Mouse (Mus musculus): ENCODE measurements around the gene Vill. TPM values are rescaled to one million over a fixed set of nuclear protein-coding genes. Genes with fewer than 3 reads are reported as not detected.

The Vill gene
- 13.7 and 14.9 TPM in 2 replicates for polyA plus RNA-seq (2015; fragmentation: Nextera tagmentation; extraction: Ambion mirVana)

DNA sequence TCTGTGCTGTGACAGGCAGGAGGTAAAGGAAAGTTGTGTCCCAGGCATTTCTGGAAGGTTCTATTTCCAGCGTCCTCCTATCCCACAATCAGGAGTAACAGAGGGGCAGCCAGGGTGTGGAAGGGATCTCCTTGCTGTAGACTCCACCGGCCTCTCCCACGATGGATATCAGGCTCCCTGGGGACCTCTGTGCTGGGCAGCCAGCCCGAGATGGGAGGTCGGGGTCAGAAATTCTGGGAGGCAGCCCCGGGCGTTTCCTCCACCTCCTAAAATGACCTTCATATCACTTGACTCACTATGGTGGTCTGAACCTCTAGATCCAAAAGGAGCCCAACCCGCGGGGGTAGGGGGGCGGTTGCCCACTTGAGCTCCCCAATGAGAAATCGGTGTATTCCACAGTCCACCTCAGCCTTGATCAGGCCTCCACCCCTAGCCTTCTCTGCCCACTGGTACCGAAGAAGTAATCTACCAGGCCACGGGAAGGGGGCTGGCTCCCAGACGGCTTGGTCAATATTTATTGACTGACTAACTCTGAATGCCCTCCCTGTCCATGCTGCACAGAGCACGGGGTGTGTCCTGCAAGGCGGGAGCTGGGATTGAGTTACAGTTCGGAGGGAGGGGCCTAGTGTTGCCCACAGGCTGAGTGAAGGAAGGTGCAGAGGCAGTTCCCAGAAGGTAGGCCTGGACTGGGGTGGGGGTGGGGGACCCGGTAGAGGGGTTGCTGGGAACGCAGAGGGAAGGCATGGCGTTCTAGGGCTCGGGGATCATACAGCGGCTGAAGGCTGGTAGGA lies at the start of gene Vill:
Gene Vill, plus strand, starts transcription at position 625 of the 791 bp plus-strand sequence.
- peak; percentile 87 for ATAC-seq
- Histone ChIP-seq H3K27me3 (replicated peaks; ENCODE audit: control insufficient read depth, insufficient read depth, low read length) (no peaks in the 10 kb centered on the region), H3K9ac (ENCODE audit: low read depth, low read length) (peak within 1 kb of the TSS; percentile 72), H3K36me3 (ENCODE audit: control insufficient read depth, insufficient read depth, low read length) (no peaks in the 10 kb centered on the region), H3K4me2 (ENCODE audit: low read depth, low read length) (peak within 1 kb of the TSS; percentile 70), H3K4me3 (ENCODE audit: low read length) (peak within 1 kb of the TSS; percentile 45), H3K9me3 (ENCODE audit: control insufficient read depth, low read length) (no peaks in the 10 kb centered on the region), H3K4me1 (ENCODE audit: control insufficient read depth, insufficient read depth, low read length) (peaks cover 25% of the 10 kb centered on the region), H3K27ac (ENCODE audit: low read length) (no peak within 1 kb of the TSS)
- 9% methylated on average over 22 of the region's 22 CpGs for WGBS

DNA sequence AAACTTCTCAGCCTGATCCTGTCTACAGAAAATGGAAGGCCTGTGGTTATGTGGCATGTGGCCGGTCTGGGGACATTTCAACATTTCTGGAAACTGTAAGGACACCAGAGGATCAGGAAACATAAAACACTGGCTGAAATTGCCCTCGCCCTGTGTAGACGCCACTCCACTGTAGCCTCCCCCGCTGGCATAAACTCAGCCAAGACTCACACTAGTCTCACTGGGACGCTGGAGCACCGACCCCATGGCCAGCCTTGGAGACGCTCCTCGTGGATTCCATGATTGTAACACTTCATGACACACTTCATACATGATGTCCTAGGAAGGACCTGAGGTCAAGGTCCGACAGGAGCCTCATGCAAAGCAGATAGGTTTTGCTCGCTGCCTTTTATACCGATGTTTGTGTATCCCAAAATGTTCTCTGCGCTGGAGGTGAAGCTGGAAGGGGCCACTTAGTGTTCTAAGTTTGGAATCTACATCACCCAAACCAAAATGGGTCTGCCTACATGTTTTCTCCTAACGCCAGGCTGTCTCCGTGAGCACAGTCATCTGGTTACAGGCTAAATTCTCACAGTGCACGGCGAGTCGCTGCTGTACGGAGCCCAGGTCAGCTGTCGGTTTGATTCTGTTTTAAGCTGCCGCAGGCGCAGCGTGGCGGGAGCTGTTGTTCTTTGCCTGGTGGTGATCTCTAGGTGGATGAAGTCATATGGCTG lies 48.4 kb upstream of the Vill start:
- peaks cover 31% of the 10 kb centered on the region for H3K4me1 ChIP-seq (ENCODE audit: control insufficient read depth, insufficient read depth, low read length)
- no peaks in the 10 kb centered on the region for H3K27me3 ChIP-seq (replicated peaks; ENCODE audit: control insufficient read depth, insufficient read depth, low read length)
- WGBS = 81% methylated on average over 23 of the region's 23 CpGs
- H3K4me3 ChIP-seq (ENCODE audit: low read length) = no peak overlapping the region
- H3K27ac ChIP-seq (ENCODE audit: low read length) = no peak overlapping the region
- H3K9ac ChIP-seq (ENCODE audit: low read depth, low read length) = no peak overlapping the region
- ATAC-seq = no peak
- no peaks in the 10 kb centered on the region for H3K9me3 ChIP-seq (ENCODE audit: control insufficient read depth, low read length)
- no peak overlapping the region for H3K4me2 ChIP-seq (ENCODE audit: low read depth, low read length)
- no peaks in the 10 kb centered on the region; the same call in 1 of the 2 replicates for H3K36me3 ChIP-seq (ENCODE audit: control insufficient read depth, insufficient read depth, low read length)

DNA sequence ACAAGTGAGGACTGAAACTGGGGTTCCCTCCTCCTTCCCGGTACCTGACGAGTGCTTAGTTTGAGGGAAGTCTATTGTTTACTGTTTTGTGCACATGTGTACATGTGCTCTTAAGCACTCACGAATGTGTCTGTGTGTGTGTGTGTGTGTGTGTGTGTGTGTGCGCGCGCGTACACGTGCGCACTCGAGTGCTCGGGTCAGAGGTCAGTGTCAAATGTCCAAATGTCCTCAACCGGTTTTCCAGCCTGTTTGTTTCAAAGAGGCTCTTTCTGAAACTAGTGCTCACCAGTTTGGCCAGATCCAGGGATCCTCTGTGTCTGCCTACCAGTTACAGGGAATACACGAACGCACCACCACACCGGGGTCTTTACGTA lies 47.9 kb upstream of the Vill start:
- Histone ChIP-seq H3K27ac (ENCODE audit: low read length) (no peak overlapping the region), H3K36me3 (ENCODE audit: control insufficient read depth, insufficient read depth, low read length) (no peaks in the 10 kb centered on the region; the same call in 1 of the 2 replicates), H3K27me3 (replicated peaks; ENCODE audit: control insufficient read depth, insufficient read depth, low read length) (no peaks in the 10 kb centered on the region), H3K9ac (ENCODE audit: low read depth, low read length) (no peak overlapping the region), H3K9me3 (ENCODE audit: control insufficient read depth, low read length) (no peaks in the 10 kb centered on the region), H3K4me1 (ENCODE audit: control insufficient read depth, insufficient read depth, low read length) (peaks cover 31% of the 10 kb centered on the region), H3K4me2 (ENCODE audit: low read depth, low read length) (no peak overlapping the region), H3K4me3 (ENCODE audit: low read length) (no peak overlapping the region)
- ATAC-seq = no peak
- WGBS = 79% methylated on average over 16 of the region's 16 CpGs

DNA sequence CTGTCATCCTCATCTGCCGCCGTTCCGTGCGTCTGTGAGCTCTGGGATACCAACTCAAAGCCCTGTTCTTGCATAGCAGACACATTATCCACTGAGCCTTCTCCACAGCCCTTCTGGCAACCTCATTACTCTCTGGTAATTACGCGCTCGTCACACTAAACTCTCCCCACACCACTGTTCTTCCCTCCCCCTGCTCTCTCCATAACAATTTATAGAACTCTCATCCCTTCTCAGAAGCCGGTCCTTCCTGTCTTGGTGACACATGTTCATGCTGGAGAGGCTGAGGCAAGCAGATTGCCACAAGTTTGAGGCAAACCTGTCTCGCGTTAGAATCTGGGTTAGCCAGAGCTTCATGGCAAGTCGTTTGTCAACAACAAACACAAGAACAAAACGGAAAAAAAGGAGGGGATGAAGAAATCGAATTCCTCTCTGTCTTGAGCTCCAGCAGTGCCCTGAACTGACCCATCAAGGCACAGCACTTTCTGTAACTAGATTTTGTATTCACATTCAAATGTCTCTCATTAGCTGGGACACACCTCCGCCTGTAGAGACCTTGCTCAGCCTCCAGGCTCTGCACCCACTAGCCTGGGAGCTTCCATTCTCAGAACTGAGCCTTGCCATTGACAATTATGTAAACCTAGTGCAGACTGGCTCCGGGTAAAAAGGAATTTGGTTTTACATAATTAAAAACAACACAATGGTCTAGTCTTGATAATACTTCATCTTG lies 47.1 kb upstream of the Vill start:
- no peak for ATAC-seq
- peaks cover 33% of the 10 kb centered on the region for H3K4me1 ChIP-seq (ENCODE audit: control insufficient read depth, insufficient read depth, low read length)
- H3K27me3 ChIP-seq (replicated peaks; ENCODE audit: control insufficient read depth, insufficient read depth, low read length) = no peaks in the 10 kb centered on the region
- H3K9ac ChIP-seq (ENCODE audit: low read depth, low read length) = no peak overlapping the region
- WGBS = 72% methylated on average over 15 of the region's 15 CpGs
- H3K4me3 ChIP-seq (ENCODE audit: low read length) = no peak overlapping the region
- H3K36me3 ChIP-seq (ENCODE audit: control insufficient read depth, insufficient read depth, low read length) = no peaks in the 10 kb centered on the region; the same call in 1 of the 2 replicates
- no peaks in the 10 kb centered on the region for H3K9me3 ChIP-seq (ENCODE audit: control insufficient read depth, low read length)
- no peak overlapping the region for H3K27ac ChIP-seq (ENCODE audit: low read length)
- H3K4me2 ChIP-seq (ENCODE audit: low read depth, low read length) = no peak overlapping the region

- ATAC-seq = no peak
- H3K27me3 ChIP-seq (replicated peaks; ENCODE audit: control insufficient read depth, insufficient read depth, low read length) = no peaks in the 10 kb centered on the region
- no peak overlapping the region for H3K4me3 ChIP-seq (ENCODE audit: low read length)
- H3K27ac ChIP-seq (ENCODE audit: low read length) = peak overlapping the region; percentile 34; the same call in 1 of the 2 replicates
- peaks cover 26% of the 10 kb centered on the region for H3K4me1 ChIP-seq (ENCODE audit: control insufficient read depth, insufficient read depth, low read length)
- peaks cover 5% of the 10 kb centered on the region for H3K36me3 ChIP-seq (ENCODE audit: control insufficient read depth, insufficient read depth, low read length)
- H3K4me2 ChIP-seq (ENCODE audit: low read depth, low read length) = no peak overlapping the region
- WGBS = 55% methylated on average over 10 of the region's 10 CpGs
- H3K9me3 ChIP-seq (ENCODE audit: control insufficient read depth, low read length) = no peaks in the 10 kb centered on the region
- H3K9ac ChIP-seq (ENCODE audit: low read depth, low read length) = no peak overlapping the region
Measured at GRCm38 (mm10) chr9:119007266-119007665, 45.3 kb upstream of the Vill start.

GRCm38 (mm10) chr9:119008871-119009270 lies 43.7 kb upstream of the Vill start:
- Histone ChIP-seq H3K4me3 (ENCODE audit: low read length) (no peak overlapping the region), H3K4me2 (ENCODE audit: low read depth, low read length) (no peak overlapping the region), H3K27me3 (replicated peaks; ENCODE audit: control insufficient read depth, insufficient read depth, low read length) (no peaks in the 10 kb centered on the region), H3K27ac (ENCODE audit: low read length) (no peak overlapping the region), H3K9ac (ENCODE audit: low read depth, low read length) (no peak overlapping the region), H3K36me3 (ENCODE audit: control insufficient read depth, insufficient read depth, low read length) (peaks cover 9% of the 10 kb centered on the region), H3K9me3 (ENCODE audit: control insufficient read depth, low read length) (no peaks in the 10 kb centered on the region), H3K4me1 (ENCODE audit: control insufficient read depth, insufficient read depth, low read length) (peaks cover 23% of the 10 kb centered on the region)
- 54% methylated on average over 7 of the region's 7 CpGs for WGBS
- no peak for ATAC-seq

DNA sequence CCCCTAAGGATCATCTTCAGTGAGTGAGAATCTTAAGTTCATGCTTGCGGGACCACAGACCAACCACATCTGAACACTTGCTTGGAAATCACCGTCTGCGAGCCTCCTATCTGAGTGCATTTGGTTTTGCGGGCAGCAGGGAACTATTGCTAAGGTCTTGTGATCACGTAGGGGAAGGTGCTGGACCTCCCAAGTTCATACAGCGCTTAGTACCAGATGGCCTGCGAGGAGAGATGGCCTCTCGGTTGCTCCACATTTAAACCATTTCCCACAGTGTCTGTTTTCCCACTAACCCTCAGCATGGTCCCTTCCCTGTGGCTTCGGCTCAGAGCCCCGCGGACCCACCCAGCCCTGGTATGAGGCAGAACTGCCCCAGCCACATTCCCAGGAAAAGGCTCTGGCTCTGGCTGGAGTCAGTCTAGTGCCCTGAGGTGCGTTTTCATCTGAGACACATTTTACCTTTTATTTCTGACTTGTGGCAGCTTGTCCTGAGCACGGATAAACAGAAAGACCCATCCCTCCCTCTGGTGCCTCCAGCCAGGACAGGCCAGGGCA lies 42.3 kb upstream of the Vill start:
- Histone ChIP-seq H3K4me2 (ENCODE audit: low read depth, low read length) (no peak overlapping the region), H3K4me3 (ENCODE audit: low read length) (no peak overlapping the region), H3K9ac (ENCODE audit: low read depth, low read length) (no peak overlapping the region), H3K9me3 (ENCODE audit: control insufficient read depth, low read length) (no peaks in the 10 kb centered on the region), H3K27ac (ENCODE audit: low read length) (no peak overlapping the region), H3K4me1 (ENCODE audit: control insufficient read depth, insufficient read depth, low read length) (peaks cover 19% of the 10 kb centered on the region), H3K27me3 (replicated peaks; ENCODE audit: control insufficient read depth, insufficient read depth, low read length) (no peaks in the 10 kb centered on the region), H3K36me3 (ENCODE audit: control insufficient read depth, insufficient read depth, low read length) (peaks cover 17% of the 10 kb centered on the region)
- 70% methylated on average over 13 of the region's 13 CpGs for WGBS
- ATAC-seq = peak; percentile 82

DNA sequence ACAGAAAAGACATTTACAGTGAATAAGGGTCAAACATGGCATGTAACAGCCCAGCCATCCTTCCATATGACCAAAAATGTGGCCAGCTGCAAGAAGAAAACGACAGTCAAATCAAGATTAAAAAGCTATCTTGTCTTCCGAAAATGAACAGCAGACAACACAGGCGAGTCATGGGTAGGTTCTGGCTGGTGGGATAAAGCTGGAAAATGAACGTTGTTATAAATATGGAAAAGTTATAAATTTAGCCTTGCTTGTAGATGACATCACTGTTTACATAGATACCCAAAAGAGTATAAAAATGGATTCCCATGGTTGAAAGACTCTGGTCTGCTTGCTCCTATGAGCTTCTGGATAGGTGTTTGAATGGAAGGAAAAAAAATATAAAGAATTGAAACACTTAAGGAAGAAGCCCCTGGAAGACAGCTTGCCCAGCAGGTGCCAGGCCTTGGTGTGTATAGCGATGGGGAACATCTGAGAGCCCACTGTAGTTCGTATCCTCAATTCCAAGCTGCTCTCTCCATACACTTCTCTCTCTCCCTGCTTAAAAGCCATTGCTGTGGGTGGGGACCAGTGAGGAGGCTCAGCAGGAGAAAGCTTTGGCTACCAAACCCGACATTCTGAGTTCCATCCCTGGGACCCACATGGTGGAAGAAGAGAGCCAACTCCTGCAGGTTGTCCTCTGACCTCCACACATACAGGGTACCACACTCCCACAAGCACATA lies 35.6 kb upstream of the Vill start:
- peaks cover 15% of the 10 kb centered on the region for H3K36me3 ChIP-seq (ENCODE audit: control insufficient read depth, insufficient read depth, low read length)
- H3K27ac ChIP-seq (ENCODE audit: low read length) = no peak overlapping the region
- H3K9me3 ChIP-seq (ENCODE audit: control insufficient read depth, low read length) = no peaks in the 10 kb centered on the region
- H3K27me3 ChIP-seq (replicated peaks; ENCODE audit: control insufficient read depth, insufficient read depth, low read length) = no peaks in the 10 kb centered on the region
- peaks cover 6% of the 10 kb centered on the region; the same call in 1 of the 2 replicates for H3K4me1 ChIP-seq (ENCODE audit: control insufficient read depth, insufficient read depth, low read length)
- H3K4me3 ChIP-seq (ENCODE audit: low read length) = no peak overlapping the region
- no peak overlapping the region for H3K4me2 ChIP-seq (ENCODE audit: low read depth, low read length)
- WGBS = 71% methylated on average over 7 of the region's 7 CpGs
- ATAC-seq = no peak
- no peak overlapping the region for H3K9ac ChIP-seq (ENCODE audit: low read depth, low read length)

All from intestine, embryonic 16.5 days (tissue).